Mouse (Mus musculus) small intestine, adult 2 months (tissue): ENCODE measurements around the gene Scamp4.

Experiments
- CTCF ChIP-seq: fragments of 200-500 bp; IDR thresholded peaks from 2 replicates; pipeline ENCODE4 v1.5.1; 2012; ENCODE audit warnings: low read depth, mild to moderate bottlenecking, control low read depth, inconsistent platforms, low read length, moderate library complexity, mixed read lengths; ENCODE audit not compliant: insufficient replicate concordance, insufficient read length; ENCODE audit errors: extremely low read depth
- POLR2A ChIP-seq: fragments of 200-500 bp; IDR thresholded peaks from 2 replicates; pipeline ENCODE4 v1.6.1; 2012; ENCODE audit warnings: low read depth, mild to moderate bottlenecking, control low read depth, inconsistent platforms, low read length, moderate library complexity

GRCm38 (mm10) chr10:80656863-80657623 lies 54.4 kb downstream of the Scamp4 start, which contains the start of gene Btbd2:
- TF ChIP-seq POLR2A (no peak; the same call in 1 of the 2 replicates), CTCF (no peak)
